In the genomic region with DNA sequence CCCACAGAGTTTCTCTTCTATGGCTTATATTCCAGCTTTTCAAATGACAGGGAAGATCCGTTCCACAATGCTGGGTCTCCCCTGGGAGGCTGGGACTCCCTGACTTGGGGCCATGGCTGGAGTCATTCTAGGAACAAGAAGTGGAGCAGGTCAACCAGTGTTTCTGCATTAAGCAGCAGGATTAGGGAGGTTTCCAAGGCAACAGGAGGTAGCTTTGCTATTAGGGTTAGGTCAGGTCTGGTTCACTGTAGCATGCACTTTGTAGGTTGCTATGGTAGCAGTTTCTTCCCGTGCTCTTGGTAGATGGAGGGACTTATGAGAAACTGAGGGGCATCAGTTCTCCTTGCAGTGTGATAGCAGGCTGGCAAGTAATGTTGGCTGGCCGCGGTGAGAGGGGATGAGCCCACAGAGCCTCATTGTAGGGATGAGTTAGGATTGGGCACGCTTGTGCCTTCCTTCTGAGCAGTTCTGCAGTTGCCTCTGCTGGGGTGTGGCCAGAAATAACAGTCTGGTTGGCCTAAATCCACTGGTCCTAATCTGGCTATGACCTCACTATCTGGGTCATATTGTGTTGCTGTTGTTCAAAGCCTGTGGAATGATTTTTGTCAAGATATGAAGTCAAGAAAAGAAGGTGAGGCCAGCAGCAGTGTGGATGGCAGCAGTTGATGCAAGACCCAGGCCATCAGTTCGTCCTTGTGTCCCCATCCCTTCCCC, we compare ENCODE assay signal across 10 mouse cellular contexts. TPM values are rescaled to one million over a fixed set of nuclear protein-coding genes. Genes with fewer than 3 reads are reported as not detected.
DNase-seq lines count a peak whose midpoint lies in the region; ATAC-seq lines count a peak whose summit lies in the region.
"Had no signal": no experiment of that assay in that cellular context is flagged by ENCODE, and none has a peak within 500 bp of the region (broad histone marks: within the 10 kb centered on the region; RNA-seq: fewer than 3 reads in every experiment).

No protein-coding gene starts in this region.

- 0 out of 2 replicates have a peak, but pooled peaks have one; percentile 21 for ATAC-seq in heart, embryonic 15.5 days (replicated peaks; ENCODE audit: insufficient number of reproducible peaks, insufficient read depth, low FRiP score, low read depth)
- no peak for ATAC-seq in heart, embryonic 11.5 days (replicated peaks; ENCODE audit: insufficient number of reproducible peaks, low FRiP score, low TSS enrichment)

- H3K36me3 ChIP-seq in heart, embryonic 15.5 days, result no peaks in the 10 kb centered on the region
- H3K36me3 ChIP-seq in heart, embryonic 11.5 days (ENCODE audit: control insufficient read depth, insufficient read depth, low read length), result no peaks in the 10 kb centered on the region

- H3K4me3 ChIP-seq in heart, embryonic 15.5 days, result no peak overlapping the region
- H3K4me3 ChIP-seq in heart, embryonic 11.5 days (ENCODE audit: low read depth, low read length), result no peak overlapping the region
- H3K4me3 ChIP-seq: embryonic facial prominence, embryonic 13.5 days had no signal

- peaks cover 70% of the 10 kb centered on the region for H3K4me1 ChIP-seq in heart, embryonic 15.5 days (replicated peaks)
- H3K4me1 ChIP-seq in heart, embryonic 11.5 days (ENCODE audit: control insufficient read depth, insufficient read depth, low read length), result peaks cover 54% of the 10 kb centered on the region

- intact Hi-C loops in gastrocnemius, postnatal 36 days (cut with DNase I), result no loop called here

- DNase-seq in MN1 (ENCODE audit: low spot score) (peak; percentile 70), R1 (ENCODE audit: low read depth, low spot score) (peak; percentile 44)
- peak; percentile 24 to 43 for DNase-seq in gastrocnemius, postnatal 36 days
- DNase-seq in ovary, postnatal 36 days (ENCODE audit: low spot score), result no peak
- DNase-seq in left cerebral cortex, adult 18-20 months (ENCODE audit: low spot score in 2 of 2), result no peak
- DNase-seq: spleen, adult 18-20 months had no signal

- 65% methylated on average over 6 of the region's 6 CpGs for WGBS in heart, embryonic 15.5 days
- WGBS in heart, embryonic 11.5 days (ENCODE audit: insufficient replicate concordance), result 70% methylated on average over 6 of the region's 6 CpGs

- H3K27me3 ChIP-seq in heart, embryonic 15.5 days, result no peaks in the 10 kb centered on the region
- no peaks in the 10 kb centered on the region for H3K27me3 ChIP-seq in heart, embryonic 11.5 days (ENCODE audit: control insufficient read depth, insufficient read depth, low read length)
- H3K27me3 ChIP-seq: embryonic facial prominence, embryonic 13.5 days had no signal

- no peak overlapping the region for H3K9ac ChIP-seq in heart, embryonic 15.5 days
- H3K9ac ChIP-seq in heart, embryonic 11.5 days (ENCODE audit: low read depth, low read length), result no peak overlapping the region

- H3K27ac ChIP-seq in heart, embryonic 15.5 days, result no peak overlapping the region
- H3K27ac ChIP-seq in heart, embryonic 11.5 days (ENCODE audit: low read depth, low read length), result no peak overlapping the region
- H3K27ac ChIP-seq: embryonic facial prominence, embryonic 13.5 days had no signal

- no peak overlapping the region for H3K4me2 ChIP-seq in heart, embryonic 15.5 days
- no peak overlapping the region for H3K4me2 ChIP-seq in heart, embryonic 11.5 days
- H3K4me2 ChIP-seq: embryonic facial prominence, embryonic 13.5 days had no signal

- no peaks in the 10 kb centered on the region for H3K9me3 ChIP-seq in heart, embryonic 15.5 days (replicated peaks)
- H3K9me3 ChIP-seq in heart, embryonic 11.5 days (replicated peaks; ENCODE audit: control insufficient read depth, low read length), result no peaks in the 10 kb centered on the region
- H3K9me3 ChIP-seq: embryonic facial prominence, embryonic 13.5 days had no signal

RNA-seq across cellular contexts. Expression of gene Vps37c, which starts 12.6 kb away (rescaled TPM):
- 25.1 and 34.3 TPM in 2 replicates for polyA plus RNA-seq in heart, embryonic 15.5 days (2015; fragmentation: Nextera tagmentation; extraction: Ambion mirVana)
- polyA plus RNA-seq in heart, embryonic 11.5 days (2014; fragmentation: Nextera tagmentation; extraction: Ambion mirVana), result 21.9 and 22.5 TPM in 2 replicates
- 10 to 100 TPM; 16.1 to 21.6 TPM for total RNA-seq in gastrocnemius, postnatal 36 days (2021)
- total RNA-seq in left cerebral cortex, adult 18-20 months (2021), result 10 to 100 TPM; 21.7 to 25.8 TPM

RNA-seq across cellular contexts. Expression of gene Pga5, which starts 23.3 kb away (rescaled TPM):
- polyA plus RNA-seq in heart, embryonic 15.5 days (2015; fragmentation: Nextera tagmentation; extraction: Ambion mirVana), result not detected in 2 replicates
- polyA plus RNA-seq in heart, embryonic 11.5 days (2014; fragmentation: Nextera tagmentation; extraction: Ambion mirVana), result not detected in 2 replicates
- total RNA-seq in gastrocnemius, postnatal 36 days (2021), result not detected
- total RNA-seq in left cerebral cortex, adult 18-20 months (2021), result not detected
- total RNA-seq: adrenal gland, postnatal 36 days had no signal
- polyA plus RNA-seq: embryonic facial prominence, embryonic 13.5 days had no signal

RNA-seq across cellular contexts. Expression of gene Cd5, which starts 37.6 kb away (rescaled TPM):
- polyA plus RNA-seq in heart, embryonic 15.5 days (2015; fragmentation: Nextera tagmentation; extraction: Ambion mirVana), result 0.53 and 1.4 TPM in 2 replicates
- 0.39 and 0.72 TPM in 2 replicates for polyA plus RNA-seq in heart, embryonic 11.5 days (2014; fragmentation: Nextera tagmentation; extraction: Ambion mirVana)
- total RNA-seq in gastrocnemius, postnatal 36 days (2021), result under 1 TPM in 1 of 2 experiments, not detected in 1; 0.59 TPM
- total RNA-seq in left cerebral cortex, adult 18-20 months (2021), result under 1 TPM in 1 of 2 experiments, not detected in 1; 0.16 TPM

Comparison
In these comparisons a context has a peak if more than half of its experiments do, and no peak if none do; other contexts are left out.
1. DNase-seq: peak in MN1 (single experiment), R1 (single experiment) and gastrocnemius, postnatal 36 days (2 of 2); none in ovary, postnatal 36 days (single experiment) and left cerebral cortex, adult 18-20 months (0 of 2).